Mouse (Mus musculus) brain, embryonic 14.5 days (tissue): Measurements from ENCODE around the gene Guca2a.

Source experiments
- CTCF ChIP-seq: fragments of 200-500 bp; IDR thresholded peaks from 2 replicates; pipeline ENCODE4 v1.5.1; 2012; ENCODE audit warnings: inconsistent platforms, mild to moderate bottlenecking, moderate library complexity, borderline replicate concordance; ENCODE audit not compliant: insufficient read depth, insufficient read length; ENCODE audit errors: extremely low read depth
- POLR2A ChIP-seq: fragments of 200-500 bp; IDR thresholded peaks from 2 replicates; pipeline ENCODE4 v1.6.1; 2012; ENCODE audit warnings: mild to moderate bottlenecking, inconsistent platforms, borderline replicate concordance; ENCODE audit not compliant: poor library complexity, insufficient read depth, insufficient read length, severe bottlenecking; ENCODE audit errors: extremely low read depth

DNA sequence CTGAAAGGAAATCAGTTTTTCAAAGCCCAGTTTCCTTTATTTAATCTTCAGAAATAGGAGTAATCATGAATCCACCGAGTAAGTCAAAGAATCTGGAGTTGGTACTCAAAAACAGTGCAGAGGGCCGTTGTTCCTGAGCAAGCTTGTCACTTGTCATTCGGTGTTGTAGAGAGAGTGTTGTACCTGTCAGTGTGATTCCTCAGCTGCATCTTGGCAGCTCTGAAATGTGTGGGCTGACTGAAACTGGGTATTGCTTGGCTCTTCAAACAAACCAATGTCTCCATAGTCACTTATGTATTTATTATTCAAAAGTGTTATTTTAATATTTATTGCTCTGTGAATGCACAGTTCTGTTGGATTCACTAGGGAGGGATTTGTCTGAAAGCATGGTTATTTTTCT lies 10.6 kb upstream of the Guca2a start:
- no peak for TF ChIP-seq CTCF
- TF ChIP-seq POLR2A, result no peak
